Mouse (Mus musculus): Measurements from ENCODE around the gene Hdac11.

GRCm38 (mm10) chr6:91130856-91131255 is 25.6 kb upstream of the Hdac11 start:
- TF ChIP-seq CTCF (IDR thresholded peaks at IDR 0.05; ENCODE audit: extremely low read depth, insufficient read depth, insufficient read length, insufficient replicate concordance) = no peak
- TF ChIP-seq POLR2A (IDR thresholded peaks at IDR 0.05; ENCODE audit: low read depth, low read length) = no peak
